ENCODE assay signal across 22 mouse cellular contexts in the genomic region with DNA sequence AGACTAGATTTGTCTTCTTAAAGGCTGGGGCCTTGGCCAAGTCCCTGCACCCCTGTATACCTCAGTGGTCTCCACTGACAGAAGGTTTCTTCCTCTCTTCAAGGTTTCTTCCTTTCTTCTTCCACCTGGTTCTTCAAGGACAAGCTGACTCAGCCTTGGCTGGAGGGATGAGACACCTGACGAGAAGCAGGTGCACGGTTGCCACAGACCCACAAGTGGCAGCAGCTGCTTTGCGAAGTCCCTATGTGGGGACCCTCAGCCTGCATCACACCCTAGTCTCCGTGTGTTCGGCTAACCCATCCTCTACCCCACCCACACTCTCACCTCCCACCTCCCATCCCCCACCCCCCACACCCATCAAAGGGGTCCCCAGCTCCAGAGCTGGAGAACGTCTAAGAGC. TPM values are rescaled to one million over a fixed set of nuclear protein-coding genes. Genes with fewer than 3 reads are reported as not detected.
DNase-seq lines count a peak whose midpoint lies in the region; ATAC-seq lines count a peak whose summit lies in the region.
"Had no signal": no experiment of that assay in that cellular context is flagged by ENCODE, and none has a peak within 500 bp of the region (broad histone marks: within the 10 kb centered on the region; RNA-seq: fewer than 3 reads in every experiment).

No protein-coding gene starts in this region.

- no peak for DNase-seq in kidney, adult 8-10 months
- peak; percentile 34 to 46 for DNase-seq in thymus, postnatal 10 days (ENCODE audit: low spot score in 2 of 2)
- DNase-seq in thymus, postnatal 4 days = peak; percentile 34
- no peak for DNase-seq in forebrain, embryonic 14.5 days (ENCODE audit: low spot score)
- DNase-seq in cerebellum, postnatal 14 days = no peak
- DNase-seq in layer of hippocampus, adult 11-12 months (ENCODE audit: low spot score) = no peak
- DNase-seq: adrenal gland, postnatal 25 days; cerebellum, adult 18-20 months; cerebellum, adult 9-11 months; gastrocnemius, postnatal 36 days; heart, adult 11 months had no signal

- 72% methylated on average over 6 of the region's 6 CpGs for WGBS in kidney, embryonic 16.5 days
- 61% methylated on average over 6 of the region's 6 CpGs for WGBS in stomach, embryonic 16.5 days
- WGBS in forebrain, embryonic 14.5 days = 76% methylated on average over 6 of the region's 6 CpGs

- no peaks in the 10 kb centered on the region for H3K9me3 ChIP-seq in kidney, embryonic 16.5 days (ENCODE audit: low read length)
- no peaks in the 10 kb centered on the region for H3K9me3 ChIP-seq in stomach, embryonic 16.5 days (replicated peaks; ENCODE audit: control insufficient read depth, low read length)
- no peaks in the 10 kb centered on the region for H3K9me3 ChIP-seq in forebrain, embryonic 14.5 days (replicated peaks; ENCODE audit: control insufficient read depth, low read length)
- H3K9me3 ChIP-seq: embryonic facial prominence, embryonic 15.5 days; forebrain, embryonic 10.5 days; forebrain, embryonic 15.5 days; hindbrain, embryonic 10.5 days had no signal

- peaks cover 9% of the 10 kb centered on the region; the same call in 1 of the 2 replicates for H3K4me1 ChIP-seq in kidney, embryonic 16.5 days (ENCODE audit: insufficient read depth, low read length)
- H3K4me1 ChIP-seq in stomach, embryonic 16.5 days (ENCODE audit: control insufficient read depth, insufficient read depth, low read length) = peaks cover 19% of the 10 kb centered on the region
- no peaks in the 10 kb centered on the region for H3K4me1 ChIP-seq in forebrain, embryonic 14.5 days (ENCODE audit: control insufficient read depth, insufficient read depth, low read length)
- H3K4me1 ChIP-seq: forebrain, embryonic 15.5 days had no signal

- H3K4me2 ChIP-seq in kidney, embryonic 16.5 days (replicated peaks; ENCODE audit: low read depth, low read length) = no peak overlapping the region
- H3K4me2 ChIP-seq in stomach, embryonic 16.5 days (ENCODE audit: low read depth, low read length) = no peak overlapping the region
- no peak overlapping the region for H3K4me2 ChIP-seq in forebrain, embryonic 14.5 days (ENCODE audit: low read length)
- H3K4me2 ChIP-seq: embryonic facial prominence, embryonic 15.5 days; forebrain, embryonic 15.5 days; hindbrain, embryonic 14.5 days had no signal

- H3K27me3 ChIP-seq in kidney, embryonic 16.5 days (ENCODE audit: insufficient read depth, low read length) = no peaks in the 10 kb centered on the region
- no peaks in the 10 kb centered on the region; the same call in 1 of the 2 replicates for H3K27me3 ChIP-seq in stomach, embryonic 16.5 days (ENCODE audit: control insufficient read depth, insufficient read depth, low read length)
- no peaks in the 10 kb centered on the region for H3K27me3 ChIP-seq in forebrain, embryonic 14.5 days (replicated peaks; ENCODE audit: control insufficient read depth, insufficient read depth, low read length)
- H3K27me3 ChIP-seq: embryonic facial prominence, embryonic 15.5 days; forebrain, embryonic 15.5 days; Patski had no signal

- no peak overlapping the region for H3K4me3 ChIP-seq in kidney, embryonic 16.5 days (ENCODE audit: low read length)
- H3K4me3 ChIP-seq in stomach, embryonic 16.5 days (replicated peaks; ENCODE audit: low read length) = no peak overlapping the region
- H3K4me3 ChIP-seq in forebrain, embryonic 14.5 days (ENCODE audit: low read depth, low read length) = no peak overlapping the region
- H3K4me3 ChIP-seq: embryonic facial prominence, embryonic 15.5 days; erythroblast, embryonic 14.5 days; forebrain, embryonic 10.5 days; forebrain, embryonic 15.5 days; hindbrain, embryonic 10.5 days had no signal

- H3K9ac ChIP-seq in kidney, embryonic 16.5 days (replicated peaks; ENCODE audit: low read length) = no peak overlapping the region
- H3K9ac ChIP-seq in stomach, embryonic 16.5 days (ENCODE audit: low read length) = peak overlapping the region; percentile 44; the same call in 1 of the 2 replicates
- no peak overlapping the region for H3K9ac ChIP-seq in forebrain, embryonic 14.5 days (ENCODE audit: low read length)
- H3K9ac ChIP-seq: embryonic facial prominence, embryonic 15.5 days; forebrain, embryonic 15.5 days; hindbrain, embryonic 14.5 days had no signal

- no peak for ATAC-seq in kidney, embryonic 16.5 days (ENCODE audit: low FRiP score, low TSS enrichment)
- no peak for ATAC-seq in stomach, embryonic 16.5 days (ENCODE audit: insufficient read depth, low FRiP score)
- ATAC-seq in forebrain, embryonic 14.5 days = no peak
- ATAC-seq: activated CD4-positive, CD25-positive, alpha-beta regulatory T cell, adult 4 months; forebrain, embryonic 15.5 days; Patski had no signal

- 0 out of 2 replicates have a peak overlapping the region, but pooled peaks have one; percentile 13 for H3K27ac ChIP-seq in kidney, embryonic 16.5 days (ENCODE audit: low read length)
- H3K27ac ChIP-seq in stomach, embryonic 16.5 days (ENCODE audit: low read length) = peak overlapping the region; percentile 77
- H3K27ac ChIP-seq in forebrain, embryonic 14.5 days (ENCODE audit: low read depth, low read length) = no peak overlapping the region
- H3K27ac ChIP-seq: embryonic facial prominence, embryonic 15.5 days; forebrain, embryonic 15.5 days; hindbrain, embryonic 14.5 days had no signal

- no peaks in the 10 kb centered on the region for H3K36me3 ChIP-seq in kidney, embryonic 16.5 days (ENCODE audit: insufficient read depth, low read length)
- H3K36me3 ChIP-seq in stomach, embryonic 16.5 days (ENCODE audit: control insufficient read depth, insufficient read depth, low read length) = no peaks in the 10 kb centered on the region
- no peaks in the 10 kb centered on the region for H3K36me3 ChIP-seq in forebrain, embryonic 14.5 days (ENCODE audit: control insufficient read depth, insufficient read depth, low read length)
- H3K36me3 ChIP-seq: embryonic facial prominence, embryonic 15.5 days; forebrain, embryonic 10.5 days; forebrain, embryonic 15.5 days; hindbrain, embryonic 10.5 days had no signal

RNA-seq across cellular contexts. Expression of gene Ifnlr1, which starts 24.1 kb away (rescaled TPM):
- polyA plus RNA-seq in kidney, embryonic 16.5 days (2015; fragmentation: Nextera tagmentation; extraction: Ambion mirVana) = 1.0 and 1.4 TPM in 2 replicates
- 1.6 and 2.6 TPM in 2 replicates for polyA plus RNA-seq in stomach, embryonic 16.5 days (2015; fragmentation: Nextera tagmentation; extraction: Ambion mirVana)
- 0.15 TPM in 1 of 2 replicates, not detected in the other for polyA plus RNA-seq in forebrain, embryonic 14.5 days (2014; fragmentation: Nextera tagmentation; extraction: Ambion mirVana)
- polyA plus RNA-seq: C2C12; erythroblast, embryonic 14.5 days had no signal

Comparison
In these comparisons a context has a peak if more than half of its experiments do, and no peak if none do; other contexts are left out.
1. DNase-seq: peak in thymus, postnatal 10 days (2 of 2) and thymus, postnatal 4 days (single experiment); none in kidney, adult 8-10 months (0 of 2), forebrain, embryonic 14.5 days (single experiment), cerebellum, postnatal 14 days (0 of 2) and layer of hippocampus, adult 11-12 months (single experiment).